Comparison of ENCODE assay signal across 20 mouse cellular contexts in genomic region chr4:63050949-63051348, GRCm38 (mm10).
DNase-seq lines count a peak whose midpoint lies in the region; ATAC-seq lines count a peak whose summit lies in the region.
"Had no signal": no experiment of that assay in that cellular context is flagged by ENCODE, and none has a peak within 500 bp of the region (broad histone marks: within the 10 kb centered on the region; RNA-seq: fewer than 3 reads in every experiment).

No protein-coding gene starts in this region.

- no peak overlapping the region for H3K9ac ChIP-seq in kidney, embryonic 14.5 days (ENCODE audit: low read depth, low read length)
- H3K9ac ChIP-seq in limb, embryonic 13.5 days: no peak overlapping the region
- H3K9ac ChIP-seq: forebrain, embryonic 12.5 days; heart, embryonic 12.5 days; lung, embryonic 14.5 days had no signal

- no peaks in the 10 kb centered on the region for H3K27me3 ChIP-seq in kidney, embryonic 14.5 days (ENCODE audit: control insufficient read depth, insufficient read depth, low read length)
- no peaks in the 10 kb centered on the region for H3K27me3 ChIP-seq in limb, embryonic 13.5 days
- H3K27me3 ChIP-seq: forebrain, embryonic 12.5 days; heart, embryonic 12.5 days had no signal

- H3K4me3 ChIP-seq in kidney, embryonic 14.5 days (ENCODE audit: low read length): no peak overlapping the region
- no peak overlapping the region for H3K4me3 ChIP-seq in limb, embryonic 13.5 days
- H3K4me3 ChIP-seq: forebrain, embryonic 12.5 days; heart, embryonic 12.5 days; megakaryocyte, embryonic 14.5 days had no signal

- no peak for DNase-seq in kidney, adult 18-20 months
- peak; percentile 14 to 33 for DNase-seq in urinary bladder, postnatal 4 days (ENCODE audit: low spot score in 2 of 2)
- DNase-seq in urinary bladder, postnatal 14 days (ENCODE audit: low spot score): no peak
- no peak for DNase-seq in spleen, postnatal 4 days (ENCODE audit: low spot score in 2 of 2)
- DNase-seq: adrenal gland, postnatal 10 days; cerebellum, adult 18-20 months; gastrocnemius, postnatal 25 days; heart, postnatal 36 days; layer of hippocampus, postnatal 36 days; right cerebral cortex, adult 18-20 months; spleen, adult 18-20 months had no signal

- WGBS in kidney, embryonic 14.5 days: 70% methylated on average over 4 of the region's 4 CpGs
- WGBS in limb, embryonic 13.5 days: 58% methylated on average over 4 of the region's 4 CpGs

- no peaks in the 10 kb centered on the region; the same call in 1 of the 2 replicates for H3K9me3 ChIP-seq in kidney, embryonic 14.5 days (ENCODE audit: control insufficient read depth, low read length)
- no peaks in the 10 kb centered on the region for H3K9me3 ChIP-seq in limb, embryonic 13.5 days
- H3K9me3 ChIP-seq: forebrain, embryonic 12.5 days had no signal

- peaks cover 64% of the 10 kb centered on the region for H3K4me1 ChIP-seq in kidney, embryonic 14.5 days (ENCODE audit: control insufficient read depth, insufficient read depth, low read length)
- H3K4me1 ChIP-seq in limb, embryonic 13.5 days: peaks cover 71% of the 10 kb centered on the region
- H3K4me1 ChIP-seq: megakaryocyte, embryonic 14.5 days had no signal

- H3K36me3 ChIP-seq in kidney, embryonic 14.5 days (ENCODE audit: control insufficient read depth, insufficient read depth, low read length): no peaks in the 10 kb centered on the region; the same call in 1 of the 2 replicates
- H3K36me3 ChIP-seq in limb, embryonic 13.5 days: peaks cover 9% of the 10 kb centered on the region; the same call in 1 of the 2 replicates
- H3K36me3 ChIP-seq: heart, embryonic 12.5 days had no signal

- H3K4me2 ChIP-seq in kidney, embryonic 14.5 days (replicated peaks; ENCODE audit: low read depth, low read length): no peak overlapping the region
- H3K4me2 ChIP-seq in limb, embryonic 13.5 days (replicated peaks): no peak overlapping the region
- H3K4me2 ChIP-seq: forebrain, embryonic 12.5 days; heart, embryonic 12.5 days; lung, embryonic 14.5 days had no signal

- ATAC-seq in kidney, embryonic 14.5 days (ENCODE audit: low FRiP score, low TSS enrichment): no peak
- ATAC-seq in limb, embryonic 13.5 days (ENCODE audit: low FRiP score, low read depth): no peak
- ATAC-seq in megakaryocyte progenitor cell, adult 5-6 weeks (replicated peaks; ENCODE audit: poor library complexity): no peak
- ATAC-seq: CD4-positive, CD25-positive, alpha-beta regulatory T cell, adult 4 months; midbrain, embryonic 16.5 days had no signal

- H3K27ac ChIP-seq in kidney, embryonic 14.5 days (ENCODE audit: low read depth, low read length): peak overlapping the region; percentile 73
- peak overlapping the region; percentile 39; the same call in 1 of the 2 replicates for H3K27ac ChIP-seq in limb, embryonic 13.5 days
- H3K27ac ChIP-seq: forebrain, embryonic 12.5 days had no signal

Comparison
In these comparisons a context has a peak if more than half of its experiments do, and no peak if none do; other contexts are left out.
1. DNase-seq: peak in urinary bladder, postnatal 4 days (2 of 2); none in kidney, adult 18-20 months (single experiment), urinary bladder, postnatal 14 days (single experiment) and spleen, postnatal 4 days (0 of 2).